Mouse (Mus musculus): ENCODE data around the gene Mtif3. TPM values are rescaled to one million over a fixed set of nuclear protein-coding genes. Genes with fewer than 3 reads are reported as not detected.
A peak's percentile ranks its signal among the peaks of the same experiment; 100 is the strongest.

Gene Mtif3
- polyA plus RNA-seq, 1 experiment, result 17.1 TPM

DNA sequence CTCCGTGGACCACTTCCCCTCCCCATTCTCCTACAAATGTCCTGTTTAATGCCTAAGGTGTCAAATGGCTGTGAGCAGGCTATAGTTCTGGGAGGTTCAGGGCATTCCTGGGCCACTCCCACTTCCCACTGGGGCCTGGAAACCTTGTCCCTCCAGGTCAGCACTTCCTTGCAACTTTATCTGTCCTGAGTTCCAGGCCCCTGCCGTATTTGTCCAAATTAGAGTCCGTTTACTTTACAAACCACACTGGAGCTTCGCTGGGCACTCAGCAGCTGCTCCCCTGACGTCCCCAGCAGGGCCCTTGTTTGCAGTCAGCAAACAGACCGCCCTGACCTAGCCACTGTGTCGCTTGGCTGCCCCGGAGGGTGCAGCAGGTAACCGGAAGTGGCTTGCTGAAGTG is 51.4 kb downstream of the Mtif3 start:
- Histone ChIP-seq H3K4me3 (ENCODE audit: insufficient read depth, poor library complexity, severe bottlenecking) (no peak overlapping the region), H3K27me3 (ENCODE audit: control insufficient read depth, insufficient read depth, insufficient read length) (no peaks in the 10 kb centered on the region), H3K79me3 (ENCODE audit: low read depth) (no peaks in the 10 kb centered on the region), H3K36me3 (ENCODE audit: control insufficient read depth, insufficient read depth) (no peaks in the 10 kb centered on the region), H3ac (ENCODE audit: control insufficient read depth, insufficient read length, low read depth) (no peak overlapping the region), H3K79me2 (ENCODE audit: control insufficient read depth, insufficient read depth) (no peaks in the 10 kb centered on the region)
- no peak for TF ChIP-seq FOSL1 (IDR thresholded peaks at IDR 0.05; ENCODE audit: insufficient read depth, low read length, poor library complexity, severe bottlenecking)
- TF ChIP-seq USF1 (IDR thresholded peaks at IDR 0.05; ENCODE audit: low read depth), result no peak
- TF ChIP-seq MAX (IDR thresholded peaks at IDR 0.05), result no peak
- no peak for TF ChIP-seq CTCF (IDR thresholded peaks at IDR 0.05; ENCODE audit: control insufficient read depth, insufficient read depth, insufficient read length)
- no peak for TF ChIP-seq CEBPB (IDR thresholded peaks at IDR 0.05; ENCODE audit: low read depth)
- no peak for TF ChIP-seq MYOG (IDR thresholded peaks at IDR 0.05; ENCODE audit: control insufficient read depth, extremely low read depth, insufficient read length)
- no peak for TF ChIP-seq MYOD1 (IDR thresholded peaks at IDR 0.05; ENCODE audit: control insufficient read depth, insufficient read length, low read depth)

DNA sequence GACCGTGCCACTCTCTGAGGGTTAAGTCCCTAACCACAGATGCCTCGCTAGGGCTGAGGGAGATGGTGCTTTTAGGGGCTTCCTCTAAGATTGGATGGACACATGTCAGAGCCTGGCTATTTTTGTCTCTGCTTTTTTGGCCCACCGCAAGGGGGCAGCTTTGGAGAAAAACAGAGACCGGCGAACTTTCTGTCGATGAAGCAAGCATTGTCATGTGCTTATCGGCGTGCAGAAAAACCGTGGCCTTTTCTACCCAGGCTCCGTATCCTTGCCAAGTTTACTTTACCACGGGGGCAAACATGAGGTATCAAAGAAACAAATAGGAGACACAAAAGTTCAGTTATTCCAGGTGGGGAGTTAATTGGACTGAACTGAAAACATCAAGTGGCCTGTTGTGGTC is 55.0 kb downstream of the Mtif3 start:
- Histone ChIP-seq H3K4me3 (ENCODE audit: insufficient read depth, poor library complexity, severe bottlenecking) (no peak overlapping the region), H3K79me3 (ENCODE audit: low read depth) (no peaks in the 10 kb centered on the region), H3ac (ENCODE audit: control insufficient read depth, insufficient read length, low read depth) (no peak overlapping the region), H3K79me2 (ENCODE audit: control insufficient read depth, insufficient read depth) (no peaks in the 10 kb centered on the region), H3K27me3 (ENCODE audit: control insufficient read depth, insufficient read depth, insufficient read length) (no peaks in the 10 kb centered on the region), H3K36me3 (ENCODE audit: control insufficient read depth, insufficient read depth) (no peaks in the 10 kb centered on the region)
- TF ChIP-seq CEBPB (IDR thresholded peaks at IDR 0.05; ENCODE audit: low read depth) (no peak), MYOG (IDR thresholded peaks at IDR 0.05; ENCODE audit: control insufficient read depth, extremely low read depth, insufficient read length) (no peak), CTCF (IDR thresholded peaks at IDR 0.05; ENCODE audit: control insufficient read depth, insufficient read depth, insufficient read length) (no peak), FOSL1 (IDR thresholded peaks at IDR 0.05; ENCODE audit: insufficient read depth, low read length, poor library complexity, severe bottlenecking) (no peak), MYOD1 (IDR thresholded peaks at IDR 0.05; ENCODE audit: control insufficient read depth, insufficient read length, low read depth) (no peak), USF1 (IDR thresholded peaks at IDR 0.05; ENCODE audit: low read depth) (no peak), MAX (IDR thresholded peaks at IDR 0.05) (no peak)

- H3K4me3 ChIP-seq (ENCODE audit: insufficient read depth, poor library complexity, severe bottlenecking), result no peak overlapping the region
- no peaks in the 10 kb centered on the region for H3K27me3 ChIP-seq (ENCODE audit: control insufficient read depth, insufficient read depth, insufficient read length)
- H3K36me3 ChIP-seq (ENCODE audit: control insufficient read depth, insufficient read depth), result no peaks in the 10 kb centered on the region
- H3ac ChIP-seq (ENCODE audit: control insufficient read depth, insufficient read length, low read depth), result no peak overlapping the region
- TF ChIP-seq MYOG (IDR thresholded peaks at IDR 0.05; ENCODE audit: control insufficient read depth, extremely low read depth, insufficient read length), result no peak
- no peak for TF ChIP-seq MAX (IDR thresholded peaks at IDR 0.05)
- TF ChIP-seq USF1 (IDR thresholded peaks at IDR 0.05; ENCODE audit: low read depth), result no peak
- TF ChIP-seq CTCF (IDR thresholded peaks at IDR 0.05; ENCODE audit: control insufficient read depth, insufficient read depth, insufficient read length), result no peak
- peak; percentile 16 for TF ChIP-seq MYOD1 (IDR thresholded peaks at IDR 0.05; ENCODE audit: control insufficient read depth, insufficient read length, low read depth)
- TF ChIP-seq FOSL1 (IDR thresholded peaks at IDR 0.05; ENCODE audit: insufficient read depth, low read length, poor library complexity, severe bottlenecking), result no peak
- no peak for TF ChIP-seq CEBPB (IDR thresholded peaks at IDR 0.05; ENCODE audit: low read depth)
- H3K79me2 ChIP-seq (ENCODE audit: control insufficient read depth, insufficient read depth), result no peaks in the 10 kb centered on the region
- no peaks in the 10 kb centered on the region for H3K79me3 ChIP-seq (ENCODE audit: low read depth)
Measured at GRCm38 (mm10) chr5:146907533-146907932, 56.1 kb downstream of the Mtif3 start.

DNA sequence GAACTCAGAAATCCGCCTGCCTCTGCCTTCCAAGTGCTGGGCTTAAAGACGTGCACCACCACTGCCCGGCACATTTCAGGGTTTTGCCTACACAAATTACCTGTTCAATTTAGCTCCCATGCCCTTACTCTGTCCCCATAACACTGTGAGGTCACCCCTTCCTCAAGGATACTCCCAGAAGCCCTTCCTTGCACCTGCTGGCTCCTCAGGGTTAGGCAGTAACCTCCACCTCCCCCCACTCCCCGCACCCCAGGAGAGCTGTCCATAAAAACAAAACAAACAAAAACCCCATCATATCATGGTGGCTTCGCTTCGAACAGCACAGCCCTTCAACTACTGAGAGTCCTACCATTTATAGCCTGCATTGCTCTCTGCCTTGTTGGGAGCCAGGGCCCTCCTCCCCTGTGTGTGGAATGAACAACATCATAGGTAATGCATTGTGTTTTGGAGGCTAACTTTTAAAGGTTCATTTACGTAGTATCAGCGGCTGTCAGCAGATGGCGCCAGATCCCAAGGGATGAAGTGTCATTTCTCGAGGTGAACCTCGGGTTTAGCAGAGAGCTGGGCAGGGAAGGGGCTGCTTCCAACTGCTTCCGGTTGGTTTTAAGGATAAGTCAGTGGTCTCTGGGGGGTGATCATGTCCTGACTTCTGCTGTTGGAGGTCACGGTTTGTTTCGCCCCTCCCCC is 58.0 kb downstream of the Mtif3 start:
- no peaks in the 10 kb centered on the region for H3K36me3 ChIP-seq (ENCODE audit: control insufficient read depth, insufficient read depth)
- H3K4me3 ChIP-seq (ENCODE audit: insufficient read depth, poor library complexity, severe bottlenecking), result no peak overlapping the region
- TF ChIP-seq USF1 (IDR thresholded peaks at IDR 0.05; ENCODE audit: low read depth), result no peak
- no peak for TF ChIP-seq FOSL1 (IDR thresholded peaks at IDR 0.05; ENCODE audit: insufficient read depth, low read length, poor library complexity, severe bottlenecking)
- TF ChIP-seq CEBPB (IDR thresholded peaks at IDR 0.05; ENCODE audit: low read depth), result no peak
- TF ChIP-seq CTCF (IDR thresholded peaks at IDR 0.05; ENCODE audit: control insufficient read depth, insufficient read depth, insufficient read length), result peak; percentile 38
- H3K79me2 ChIP-seq (ENCODE audit: control insufficient read depth, insufficient read depth), result no peaks in the 10 kb centered on the region
- no peaks in the 10 kb centered on the region for H3K27me3 ChIP-seq (ENCODE audit: control insufficient read depth, insufficient read depth, insufficient read length)
- no peaks in the 10 kb centered on the region for H3K79me3 ChIP-seq (ENCODE audit: low read depth)
- no peak overlapping the region for H3ac ChIP-seq (ENCODE audit: control insufficient read depth, insufficient read length, low read depth)

- Histone ChIP-seq H3K79me2 (ENCODE audit: control insufficient read depth, insufficient read depth) (no peaks in the 10 kb centered on the region), H3K27me3 (ENCODE audit: control insufficient read depth, insufficient read depth, insufficient read length) (no peaks in the 10 kb centered on the region), H3K79me3 (ENCODE audit: low read depth) (no peaks in the 10 kb centered on the region), H3ac (ENCODE audit: control insufficient read depth, insufficient read length, low read depth) (no peak overlapping the region), H3K4me3 (ENCODE audit: insufficient read depth, poor library complexity, severe bottlenecking) (no peak overlapping the region), H3K36me3 (ENCODE audit: control insufficient read depth, insufficient read depth) (no peaks in the 10 kb centered on the region)
- no peak for TF ChIP-seq CEBPB (IDR thresholded peaks at IDR 0.05; ENCODE audit: low read depth)
- no peak for TF ChIP-seq USF1 (IDR thresholded peaks at IDR 0.05; ENCODE audit: low read depth)
- TF ChIP-seq MYOG (IDR thresholded peaks at IDR 0.05; ENCODE audit: control insufficient read depth, extremely low read depth, insufficient read length), result no peak
- TF ChIP-seq CTCF (IDR thresholded peaks at IDR 0.05; ENCODE audit: control insufficient read depth, insufficient read depth, insufficient read length), result peak; percentile 49
Measured at GRCm38 (mm10) chr5:146904404-146904803, 59.2 kb downstream of the Mtif3 start.

Other genes with a start within 250 kb of the Mtif3 start
- gene Usp12, start 168.8 kb downstream of the Mtif3 start, polyA plus RNA-seq (2012; fragmentation: generic; extraction: Trizol), result 22.2 TPM
- gene Rpl21, start 130.9 kb downstream of the Mtif3 start, polyA plus RNA-seq (2012; fragmentation: generic; extraction: Trizol), result 486 TPM
- 35.3 TPM for gene Rasl11a, start 118.7 kb downstream of the Mtif3 start, polyA plus RNA-seq (2012; fragmentation: generic; extraction: Trizol)
- 96.4 TPM for gene Gtf3a, start 15.1 kb downstream of the Mtif3 start, polyA plus RNA-seq (2012; fragmentation: generic; extraction: Trizol)
- gene Lnx2, start 112.8 kb upstream of the Mtif3 start, polyA plus RNA-seq (2012; fragmentation: generic; extraction: Trizol), result 3.7 TPM
- gene Polr1d, start 113.2 kb upstream of the Mtif3 start, polyA plus RNA-seq (2012; fragmentation: generic; extraction: Trizol), result 115 TPM
- not detected for gene Gsx1, start 224.9 kb upstream of the Mtif3 start, polyA plus RNA-seq (2012; fragmentation: generic; extraction: Trizol)

All from C2C12 (cell line).